ENCODE assay signal across 32 mouse cellular contexts in the genomic region with DNA sequence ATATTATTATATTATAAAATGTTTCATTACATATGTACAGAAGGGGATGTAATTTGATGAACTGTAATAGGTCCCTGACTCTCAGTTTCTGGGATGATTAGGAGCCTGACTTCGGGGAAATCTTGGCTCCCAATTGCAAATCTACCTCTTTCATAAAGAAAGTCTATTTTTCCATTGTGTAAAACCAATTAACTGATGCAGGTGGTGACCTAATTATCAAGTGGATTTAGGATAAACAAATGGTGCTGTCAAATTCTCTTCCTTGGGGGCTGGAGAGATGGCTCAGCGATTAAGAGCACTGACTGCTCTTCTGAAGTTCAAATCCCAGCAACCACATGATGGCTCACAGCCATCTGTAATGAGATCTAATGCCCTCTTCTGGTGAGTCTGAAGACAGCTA. TPM values are rescaled to one million over a fixed set of nuclear protein-coding genes. Genes with fewer than 3 reads are reported as not detected.
DNase-seq lines count a peak whose midpoint lies in the region; ATAC-seq and TF ChIP-seq lines count a peak whose summit lies in the region.
"Had no signal": no experiment of that assay in that cellular context is flagged by ENCODE, and none has a peak within 500 bp of the region (broad histone marks: within the 10 kb centered on the region; RNA-seq: fewer than 3 reads in every experiment).

No protein-coding gene starts in this region.

- DNase-seq in cerebellum, adult 9-11 months, result peak; percentile 3
- DNase-seq in kidney, postnatal 0 days (ENCODE audit: low spot score), result no peak
- DNase-seq in kidney, postnatal 10 days, result no peak
- peak; percentile 7 for DNase-seq in retina, embryonic 14.5 days (ENCODE audit: low spot score)
- DNase-seq in midbrain, embryonic 10.5 days (ENCODE audit: low spot score), result no peak
- DNase-seq: adrenal gland, adult 8-10 months; adrenal gland, postnatal 25 days; cerebellum, adult 11-12 months; cerebellum, adult 8-10 months; cerebellum, postnatal 14 days; forebrain, postnatal 0 days; gastrocnemius, adult 2 months; gastrocnemius, postnatal 14 days; heart, adult 18-20 months; heart, postnatal 10 days; heart, postnatal 4 days had no signal

- H3K9ac ChIP-seq in kidney, postnatal 0 days (ENCODE audit: low read depth, low read length), result no peak overlapping the region
- H3K9ac ChIP-seq in midbrain, embryonic 13.5 days (replicated peaks), result no peak overlapping the region
- H3K9ac ChIP-seq: forebrain, postnatal 0 days; heart, embryonic 12.5 days; heart, embryonic 15.5 days; hindbrain, embryonic 14.5 days had no signal

- H3K27me3 ChIP-seq in kidney, postnatal 0 days (ENCODE audit: insufficient read depth, low read length), result no peaks in the 10 kb centered on the region
- H3K27me3 ChIP-seq in midbrain, embryonic 10.5 days (ENCODE audit: low read depth, poor library complexity, severe bottlenecking), result no peaks in the 10 kb centered on the region
- H3K27me3 ChIP-seq in midbrain, embryonic 13.5 days, result no peaks in the 10 kb centered on the region
- H3K27me3 ChIP-seq: heart, embryonic 12.5 days; heart, embryonic 15.5 days had no signal

- no peak overlapping the region for H3K4me3 ChIP-seq in kidney, postnatal 0 days (replicated peaks; ENCODE audit: low read depth, low read length)
- H3K4me3 ChIP-seq in midbrain, embryonic 10.5 days, result no peak overlapping the region
- no peak overlapping the region for H3K4me3 ChIP-seq in midbrain, embryonic 13.5 days (replicated peaks)
- H3K4me3 ChIP-seq: gastrocnemius, adult 2 months; heart, embryonic 12.5 days; heart, embryonic 15.5 days had no signal

- no peak overlapping the region for H3K4me2 ChIP-seq in kidney, postnatal 0 days (ENCODE audit: low read length)
- no peak overlapping the region for H3K4me2 ChIP-seq in midbrain, embryonic 13.5 days (replicated peaks)
- H3K4me2 ChIP-seq: heart, embryonic 12.5 days; heart, embryonic 15.5 days; hindbrain, embryonic 14.5 days had no signal

- no peak overlapping the region for H3K27ac ChIP-seq in kidney, postnatal 0 days
- H3K27ac ChIP-seq in midbrain, embryonic 10.5 days (replicated peaks), result no peak overlapping the region
- no peak overlapping the region for H3K27ac ChIP-seq in midbrain, embryonic 13.5 days
- H3K27ac ChIP-seq: gastrocnemius, adult 2 months; heart, embryonic 15.5 days; hindbrain, embryonic 14.5 days; hindbrain, postnatal 0 days had no signal

- no peaks in the 10 kb centered on the region for H3K36me3 ChIP-seq in kidney, postnatal 0 days (ENCODE audit: insufficient read depth, low read length)
- H3K36me3 ChIP-seq in midbrain, embryonic 10.5 days, result no peaks in the 10 kb centered on the region
- no peaks in the 10 kb centered on the region for H3K36me3 ChIP-seq in midbrain, embryonic 13.5 days
- H3K36me3 ChIP-seq: heart, embryonic 12.5 days; heart, embryonic 15.5 days had no signal

- no peaks in the 10 kb centered on the region for H3K9me3 ChIP-seq in kidney, postnatal 0 days (replicated peaks; ENCODE audit: low read length)
- H3K9me3 ChIP-seq in midbrain, embryonic 10.5 days (replicated peaks), result no peaks in the 10 kb centered on the region
- H3K9me3 ChIP-seq in midbrain, embryonic 13.5 days, result no peaks in the 10 kb centered on the region
- H3K9me3 ChIP-seq: heart, embryonic 12.5 days; heart, embryonic 15.5 days had no signal

- no peak for ATAC-seq in cerebellum, adult (ENCODE audit: insufficient number of reproducible peaks, low FRiP score, low TSS enrichment)
- ATAC-seq in kidney, postnatal 0 days (replicated peaks; ENCODE audit: low FRiP score, low read depth), result no peak
- ATAC-seq in erythroid progenitor cell, adult 5-6 weeks (replicated peaks; ENCODE audit: low FRiP score, poor library complexity, severe bottlenecking), result no peak
- ATAC-seq in midbrain, embryonic 13.5 days, result no peak
- ATAC-seq: forebrain, embryonic 14.5 days; forebrain, postnatal 0 days; hindbrain, postnatal 0 days; inflammation-experienced regulatory T-cells, adult 6 months had no signal

- no peaks in the 10 kb centered on the region for H3K4me1 ChIP-seq in kidney, postnatal 0 days (replicated peaks; ENCODE audit: insufficient read depth, low read length)
- no peaks in the 10 kb centered on the region for H3K4me1 ChIP-seq in midbrain, embryonic 10.5 days
- H3K4me1 ChIP-seq in midbrain, embryonic 13.5 days (replicated peaks), result no peaks in the 10 kb centered on the region
- H3K4me1 ChIP-seq: heart, embryonic 12.5 days; heart, embryonic 15.5 days had no signal

- TF ChIP-seq CTCF in kidney, postnatal 0 days (IDR thresholded peaks at IDR 0.05; ENCODE audit: low read depth), result 0 out of 2 replicates have a peak, but pooled peaks have one; percentile 15

- WGBS in kidney, postnatal 0 days, result 84% methylated on average over 2 of the region's 2 CpGs
- 83% methylated on average over 2 of the region's 2 CpGs for WGBS in midbrain, embryonic 10.5 days
- WGBS in midbrain, embryonic 13.5 days, result 72% methylated on average over 2 of the region's 2 CpGs

RNA-seq across cellular contexts. Expression of a gene that starts 5.3 kb away (rescaled TPM):
- 0.33 TPM in 1 of 2 replicates, not detected in the other for polyA plus RNA-seq in kidney, postnatal 0 days (2015; fragmentation: Nextera tagmentation; extraction: Ambion mirVana)
- total RNA-seq in erythroid progenitor cell, adult 5-6 weeks (2015; ENCODE audit: low replicate concordance), result not detected in 2 replicates
- not detected in 2 replicates for total RNA-seq in erythroid progenitor cell, adult 5-6 weeks (2017; ENCODE audit: low replicate concordance)
- not detected in 2 replicates for polyA plus RNA-seq in midbrain, embryonic 10.5 days (2016; fragmentation: Nextera tagmentation; extraction: Ambion mirVana)
- not detected in 2 replicates for polyA plus RNA-seq in midbrain, embryonic 13.5 days (2015; fragmentation: Nextera tagmentation; extraction: Ambion mirVana)
- total RNA-seq: adrenal gland, adult 8-10 months; adrenal gland, postnatal 25 days; ES-E14; forebrain, postnatal 0 days; gastrocnemius, adult 2 months; gastrocnemius, postnatal 14 days; gastrocnemius, postnatal 4 days; heart, adult 18-20 months; heart, postnatal 10 days; heart, postnatal 4 days; hindbrain, postnatal 0 days had no signal
- polyA plus RNA-seq: embryonic facial prominence, embryonic 11.5 days; embryonic facial prominence, embryonic 14.5 days; forebrain, embryonic 11.5 days; forebrain, embryonic 14.5 days; forebrain, postnatal 0 days; heart, embryonic 12.5 days; heart, embryonic 15.5 days; hindbrain, embryonic 11.5 days; hindbrain, embryonic 14.5 days; hindbrain, postnatal 0 days; inflammation-experienced regulatory T-cells, adult 6 months had no signal

RNA-seq across cellular contexts. Expression of a gene that starts 16.3 kb away (rescaled TPM):
- 155 and 206 TPM in 2 replicates for polyA plus RNA-seq in kidney, postnatal 0 days (2015; fragmentation: Nextera tagmentation; extraction: Ambion mirVana)
- total RNA-seq in erythroid progenitor cell, adult 5-6 weeks (2015; ENCODE audit: low replicate concordance), result not detected in 2 replicates
- not detected in 2 replicates for total RNA-seq in erythroid progenitor cell, adult 5-6 weeks (2017; ENCODE audit: low replicate concordance)
- not detected in 2 replicates for polyA plus RNA-seq in midbrain, embryonic 10.5 days (2016; fragmentation: Nextera tagmentation; extraction: Ambion mirVana)
- 0.27 TPM in 1 of 2 replicates, not detected in the other for polyA plus RNA-seq in midbrain, embryonic 13.5 days (2015; fragmentation: Nextera tagmentation; extraction: Ambion mirVana)
- total RNA-seq: forebrain, postnatal 0 days; gastrocnemius, adult 2 months; gastrocnemius, postnatal 14 days; gastrocnemius, postnatal 4 days; heart, adult 18-20 months; heart, postnatal 10 days; heart, postnatal 4 days; hindbrain, postnatal 0 days had no signal
- polyA plus RNA-seq: embryonic facial prominence, embryonic 11.5 days; forebrain, embryonic 11.5 days; forebrain, embryonic 14.5 days; heart, embryonic 12.5 days; heart, embryonic 15.5 days; hindbrain, embryonic 11.5 days; hindbrain, postnatal 0 days; inflammation-experienced regulatory T-cells, adult 6 months had no signal

RNA-seq across cellular contexts. Expression of a gene that starts 36.7 kb away (rescaled TPM):
- polyA plus RNA-seq in kidney, postnatal 0 days (2015; fragmentation: Nextera tagmentation; extraction: Ambion mirVana), result 58.3 and 64.4 TPM in 2 replicates
- 12.2 and 18.7 TPM in 2 replicates for total RNA-seq in erythroid progenitor cell, adult 5-6 weeks (2015; ENCODE audit: low replicate concordance)
- total RNA-seq in erythroid progenitor cell, adult 5-6 weeks (2017; ENCODE audit: low replicate concordance), result 9.0 and 10.0 TPM in 2 replicates
- 109 and 126 TPM in 2 replicates for polyA plus RNA-seq in midbrain, embryonic 10.5 days (2016; fragmentation: Nextera tagmentation; extraction: Ambion mirVana)
- 69.7 and 71.3 TPM in 2 replicates for polyA plus RNA-seq in midbrain, embryonic 13.5 days (2015; fragmentation: Nextera tagmentation; extraction: Ambion mirVana)

RNA-seq across cellular contexts. Expression of a gene that starts 49.9 kb away (rescaled TPM):
- not detected in 2 replicates for polyA plus RNA-seq in kidney, postnatal 0 days (2015; fragmentation: Nextera tagmentation; extraction: Ambion mirVana)
- total RNA-seq in erythroid progenitor cell, adult 5-6 weeks (2015; ENCODE audit: low replicate concordance), result not detected in 2 replicates
- total RNA-seq in erythroid progenitor cell, adult 5-6 weeks (2017; ENCODE audit: low replicate concordance), result not detected in 2 replicates
- not detected in 2 replicates for polyA plus RNA-seq in midbrain, embryonic 10.5 days (2016; fragmentation: Nextera tagmentation; extraction: Ambion mirVana)
- not detected in 2 replicates for polyA plus RNA-seq in midbrain, embryonic 13.5 days (2015; fragmentation: Nextera tagmentation; extraction: Ambion mirVana)
- total RNA-seq: adrenal gland, adult 8-10 months; adrenal gland, postnatal 25 days; ES-E14; forebrain, postnatal 0 days; gastrocnemius, adult 2 months; gastrocnemius, postnatal 14 days; gastrocnemius, postnatal 4 days; heart, adult 18-20 months; heart, postnatal 10 days; heart, postnatal 4 days had no signal
- polyA plus RNA-seq: embryonic facial prominence, embryonic 11.5 days; forebrain, embryonic 11.5 days; forebrain, embryonic 14.5 days; forebrain, postnatal 0 days; frontal cortex, adult 2 months; heart, embryonic 12.5 days; heart, embryonic 15.5 days; hindbrain, embryonic 11.5 days; hindbrain, embryonic 14.5 days; hindbrain, postnatal 0 days; inflammation-experienced regulatory T-cells, adult 6 months had no signal

RNA-seq across cellular contexts. Expression of a gene that starts 53.6 kb away (rescaled TPM):
- polyA plus RNA-seq in kidney, postnatal 0 days (2015; fragmentation: Nextera tagmentation; extraction: Ambion mirVana), result 1.6 and 1.9 TPM in 2 replicates
- 769 and 967 TPM in 2 replicates for total RNA-seq in erythroid progenitor cell, adult 5-6 weeks (2015; ENCODE audit: low replicate concordance)
- 327 and 371 TPM in 2 replicates for total RNA-seq in erythroid progenitor cell, adult 5-6 weeks (2017; ENCODE audit: low replicate concordance)
- 0.16 TPM in 1 of 2 replicates, not detected in the other for polyA plus RNA-seq in midbrain, embryonic 10.5 days (2016; fragmentation: Nextera tagmentation; extraction: Ambion mirVana)
- 0.22 and 0.55 TPM in 2 replicates for polyA plus RNA-seq in midbrain, embryonic 13.5 days (2015; fragmentation: Nextera tagmentation; extraction: Ambion mirVana)
- total RNA-seq: adrenal gland, adult 8-10 months; adrenal gland, postnatal 25 days; ES-E14; forebrain, postnatal 0 days; gastrocnemius, adult 2 months; gastrocnemius, postnatal 14 days; heart, adult 18-20 months had no signal
- polyA plus RNA-seq: forebrain, embryonic 14.5 days had no signal

Comparison
In these comparisons a context has a peak if more than half of its experiments do, and no peak if none do; other contexts are left out.
1. DNase-seq: peak in cerebellum, adult 9-11 months (single experiment) and retina, embryonic 14.5 days (single experiment); none in kidney, postnatal 0 days (single experiment), kidney, postnatal 10 days (single experiment) and midbrain, embryonic 10.5 days (single experiment).
2. RNA of a gene that starts 16.3 kb away (polyA plus RNA-seq): 155 to 206 TPM in kidney, postnatal 0 days; 0.27 TPM in midbrain, embryonic 13.5 days and not detected in midbrain, embryonic 10.5 days; every median in the first group is over 100 times any median in the second.